Mouse (Mus musculus): ENCODE data around the gene Cuedc1.

- TF ChIP-seq CTCF (IDR thresholded peaks at IDR 0.05; ENCODE audit: low read depth, low read length) (no peak), POLR2A (IDR thresholded peaks at IDR 0.05; ENCODE audit: insufficient read depth, low read length) (no peak), EP300 (IDR thresholded peaks at IDR 0.05; ENCODE audit: insufficient read depth, low read depth, low read length) (no peak)
These were observed 7.6 kb upstream of the Cuedc1 start for GRCm38 (mm10) chr11:88090293-88090692.
